Mouse (Mus musculus): ENCODE results near the gene Gabrr3. TPM values are rescaled to one million over a fixed set of nuclear protein-coding genes. Genes with fewer than 3 reads are reported as not detected.

Gabrr3 gene
- total and polyA plus RNA-seq, 3 experiments, result not detected

GRCm38 (mm10) chr16:59413475-59413874, 6.3 kb downstream of the Gabrr3 start:
- Histone ChIP-seq H3K4me2 (ENCODE audit: insufficient read depth, low read depth, poor library complexity, severe bottlenecking) (no peak overlapping the region), H3K9ac (ENCODE audit: insufficient read depth, low read depth) (no peak overlapping the region), H3K27ac (ENCODE audit: insufficient read depth, low read depth) (no peak overlapping the region), H3K79me2 (replicated peaks; ENCODE audit: control insufficient read depth, extremely low read depth, insufficient read depth, poor library complexity, severe bottlenecking) (no peaks in the 10 kb centered on the region), H3K9me3 (replicated peaks; ENCODE audit: low read length) (no peaks in the 10 kb centered on the region), H3K27me3 (replicated peaks) (no peaks in the 10 kb centered on the region), H3K36me3 (replicated peaks in 1 of 2; ENCODE audit: control insufficient read depth in 1 of 2, insufficient read depth in 1 of 2, low read length in 1 of 2) (no peaks in the 10 kb centered on the region), H3K4me1 (ENCODE audit: control insufficient read depth in 1 of 2, insufficient read depth in 2 of 2) (peaks cover 4 to 6% of the 10 kb centered on the region in 2 experiments; a peak in 2 of 4 replicates), H3K4me3 (replicated peaks in 1 of 3; ENCODE audit: low read depth in 2 of 3, low read length in 2 of 3, poor library complexity in 1 of 3) (no peak overlapping the region)
- dilution Hi-C loops (cut with MboI; ENCODE audit: extremely low pct_ligation_motif_present, extremely low pct_unique_long_range_greater_than_20kb, low sequenced_read_pairs), result no loop called here
- TF ChIP-seq MAX (IDR thresholded peaks at IDR 0.05; ENCODE audit: low read length) (no peak), MYC (IDR thresholded peaks at IDR 0.05; ENCODE audit: low read depth, low read length) (no peak), JUND (conservative IDR thresholded peaks at IDR 0.05; ENCODE audit: low read depth, low read length) (no peak), IRF4 (IDR thresholded peaks at IDR 0.05; ENCODE audit: low read depth, low read length) (no peak), NRF1 (IDR thresholded peaks at IDR 0.05; ENCODE audit: low read depth, low read length) (no peak), NELFE (IDR thresholded peaks at IDR 0.05; ENCODE audit: low read depth, low read length) (no peak)
- in situ Hi-C loops (cut with MboI; ENCODE audit: low pct_ligation_motif_present, low pct_unique_long_range_greater_than_20kb, low sequenced_read_pairs), result loop anchor here (25.0 kb wide), 1 partner anchor 751 kb away; the partner anchor contains the start of gene Cpox
- no peak for DNase-seq (ENCODE audit: extremely low read depth)

- DNase-seq (ENCODE audit: extremely low read depth), result no peak
- H3K4me1 ChIP-seq (ENCODE audit: control insufficient read depth in 1 of 2, insufficient read depth in 2 of 2), result peaks cover 0 to 2% of the 10 kb centered on the region in 2 experiments; a peak in 2 of 4 replicates
- no peak overlapping the region for H3K4me2 ChIP-seq (ENCODE audit: insufficient read depth, low read depth, poor library complexity, severe bottlenecking)
- H3K79me2 ChIP-seq (replicated peaks; ENCODE audit: control insufficient read depth, extremely low read depth, insufficient read depth, poor library complexity, severe bottlenecking), result no peaks in the 10 kb centered on the region
- no peaks in the 10 kb centered on the region for H3K27me3 ChIP-seq (replicated peaks)
- TF ChIP-seq MAZ (IDR thresholded peaks at IDR 0.05; ENCODE audit: low read depth, low read length) (no peak), ELF1 (IDR thresholded peaks at IDR 0.05; ENCODE audit: low read depth, low read length) (no peak), PAX5 (IDR thresholded peaks at IDR 0.05; ENCODE audit: low read length) (no peak), RAD21 (IDR thresholded peaks at IDR 0.05; ENCODE audit: low read depth, low read length) (no peak), MEF2A (IDR thresholded peaks at IDR 0.05; ENCODE audit: borderline replicate concordance, low read depth, low read length) (no peak), EP300 (IDR thresholded peaks at IDR 0.05; ENCODE audit: low read length) (no peak), MYC (IDR thresholded peaks at IDR 0.05; ENCODE audit: low read depth, low read length) (no peak), CHD2 (IDR thresholded peaks at IDR 0.05; ENCODE audit: low read length) (no peak), CTCF (conservative IDR thresholded peaks at IDR 0.05 in 1 of 2, IDR thresholded peaks at IDR 0.05 in 1 of 2; ENCODE audit: low read depth in 2 of 2, low read length in 2 of 2) (no peak), POLR2AphosphoS2 (IDR thresholded peaks at IDR 0.05; ENCODE audit: low read depth, low read length) (no peak), HCFC1 (IDR thresholded peaks at IDR 0.05; ENCODE audit: low read depth, low read length) (no peak), CHD1 (IDR thresholded peaks at IDR 0.05; ENCODE audit: low read depth, low read length) (no peak), POLR2A (IDR thresholded peaks at IDR 0.05; ENCODE audit: low read depth, low read length) (no peak)
- no peak overlapping the region for H3K4me3 ChIP-seq (replicated peaks in 1 of 3; ENCODE audit: low read depth in 2 of 3, low read length in 2 of 3, poor library complexity in 1 of 3)
- H3K27ac ChIP-seq (ENCODE audit: insufficient read depth, low read depth), result no peak overlapping the region
- no peak overlapping the region for H3K9ac ChIP-seq (ENCODE audit: insufficient read depth, low read depth)
- no peaks in the 10 kb centered on the region for H3K9me3 ChIP-seq (replicated peaks; ENCODE audit: low read length)
- in situ Hi-C loops (cut with MboI; ENCODE audit: low pct_ligation_motif_present, low pct_unique_long_range_greater_than_20kb, low sequenced_read_pairs) (loop anchor here (5.0 to 25.0 kb wide), 3 partner anchors 57 to 758 kb away; partner anchors contain the start of gene Cpox), dilution Hi-C loops (cut with MboI; ENCODE audit: extremely low pct_ligation_motif_present, extremely low pct_unique_long_range_greater_than_20kb, low sequenced_read_pairs) (no loop called here)
- H3K36me3 ChIP-seq (replicated peaks in 1 of 2; ENCODE audit: control insufficient read depth in 1 of 2, insufficient read depth in 1 of 2, low read length in 1 of 2), result no peaks in the 10 kb centered on the region
Observed at GRCm38 (mm10) chr16:59420237-59420866, 13.2 kb downstream of the Gabrr3 start.

Measured in CH12.LX (cell line).